Mouse (Mus musculus) ES-Bruce4 (cell line): ENCODE results near the gene Gspt1.

Experiments used
- CTCF ChIP-seq: IDR thresholded peaks from one replicate; pipeline ENCODE4 v1.8.1; 2011; ENCODE audit warnings: low read depth, low read length
- POLR2A ChIP-seq: IDR thresholded peaks from one replicate; pipeline ENCODE4 v1.8.1; 2011; ENCODE audit warnings: low read length; ENCODE audit not compliant: insufficient read depth

DNA sequence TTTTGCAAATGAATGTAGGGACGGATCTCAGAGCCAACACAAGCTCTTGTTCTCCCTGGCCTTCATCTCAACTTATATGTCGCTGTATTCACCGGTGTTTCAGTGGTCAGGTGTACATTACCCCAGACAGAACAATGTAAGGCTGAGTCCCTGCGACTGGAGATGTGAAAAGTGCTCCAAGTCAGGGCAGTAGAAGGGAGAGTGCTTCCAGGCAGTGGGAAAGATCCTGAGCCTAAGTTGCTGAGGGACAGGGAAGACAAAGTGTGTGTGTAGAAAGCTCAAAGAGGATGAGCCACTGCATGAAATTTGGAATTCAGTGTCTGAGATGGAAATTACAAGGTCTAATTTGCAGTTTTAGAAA is 77.3 kb downstream of the Gspt1 start:
- no peak for TF ChIP-seq CTCF
- TF ChIP-seq POLR2A: no peak
